Mouse (Mus musculus): Measurements from ENCODE around the gene Tmem141. TPM values are rescaled to one million over a fixed set of nuclear protein-coding genes. Genes with fewer than 3 reads are reported as not detected.

Tmem141 gene
- 10 to 100 TPM; 22.1 to 38.9 TPM for total RNA-seq (2021)
- long read RNA-seq, experiment 1, transcript Tmem141-202 (4 exons, 583 nt) = minor isoform, 5 of 62 reads
- long read RNA-seq, experiment 1, transcript Tmem141-205 (5 exons, 795 nt) = major isoform, 26 of 62 reads
- long read RNA-seq, experiment 1, transcript Tmem141-206 (4 exons, 975 nt) = minor isoform, 16 of 62 reads
- long read RNA-seq, experiment 1, partial matches to known transcripts = 1 of 62 reads
- long read RNA-seq, experiment 1, other reads (novel, unspliced or antisense) = 14 of 62 reads
- long read RNA-seq, experiment 2, transcript Tmem141-205 (5 exons, 795 nt) = major isoform, 6 of 19 reads
- long read RNA-seq, experiment 2, transcript Tmem141-206 (4 exons, 975 nt) = minor isoform, 5 of 19 reads
- long read RNA-seq, experiment 2, partial matches to known transcripts = 0 of 19 reads
- long read RNA-seq, experiment 2, other reads (novel, unspliced or antisense) = 6 of 19 reads

DNA sequence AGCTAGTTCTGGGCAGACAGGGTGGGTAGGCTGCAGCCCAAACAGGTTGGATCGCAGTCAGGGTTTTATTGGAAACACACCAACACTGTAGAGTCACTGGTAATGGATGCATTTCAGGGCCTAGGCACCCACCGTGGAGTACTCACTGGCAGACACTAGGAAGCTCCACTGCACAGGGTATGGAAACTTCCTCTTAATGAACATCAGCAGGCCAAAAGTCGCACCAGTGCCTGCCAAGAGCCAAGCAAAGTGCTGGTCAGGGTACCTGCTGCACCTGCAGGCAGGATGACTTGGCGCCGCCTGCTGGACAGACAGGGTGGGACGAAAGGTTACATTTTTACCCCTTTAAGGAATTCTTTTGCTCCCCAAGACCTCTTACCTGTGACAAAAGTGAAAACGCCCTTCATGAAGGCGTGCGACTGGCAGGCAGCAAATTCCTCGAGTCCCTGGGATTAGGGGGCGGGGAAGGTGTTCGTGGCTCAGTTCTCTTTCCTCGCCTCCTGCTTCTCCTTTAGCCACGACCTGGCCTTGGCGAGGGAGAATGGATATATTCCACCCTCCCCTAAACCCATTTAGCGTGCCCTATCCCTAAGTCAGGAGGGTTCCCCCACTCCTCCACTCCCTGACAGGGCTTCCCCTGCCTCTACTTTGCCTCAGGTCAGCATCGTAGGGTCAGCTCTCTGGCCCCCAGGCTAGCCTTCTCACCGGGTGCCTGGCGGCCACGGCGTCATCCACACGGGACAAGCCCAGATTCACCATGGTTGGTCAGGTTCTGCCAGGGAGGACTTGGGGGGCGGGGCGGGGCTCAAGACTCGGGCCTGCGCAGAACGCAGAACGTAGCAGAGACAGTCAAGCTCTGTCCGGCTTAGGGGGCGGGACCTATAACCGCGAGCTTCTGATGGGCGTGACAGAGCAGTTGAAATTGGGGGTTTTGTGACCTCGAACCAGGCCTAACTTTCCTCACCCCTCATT lies at the start of gene Tmem141:
TSS of gene Tmem141 (minus strand) at position 777 of the 972 bp plus-strand sequence.
- DNase-seq = peak; percentile 95 to 97

DNA sequence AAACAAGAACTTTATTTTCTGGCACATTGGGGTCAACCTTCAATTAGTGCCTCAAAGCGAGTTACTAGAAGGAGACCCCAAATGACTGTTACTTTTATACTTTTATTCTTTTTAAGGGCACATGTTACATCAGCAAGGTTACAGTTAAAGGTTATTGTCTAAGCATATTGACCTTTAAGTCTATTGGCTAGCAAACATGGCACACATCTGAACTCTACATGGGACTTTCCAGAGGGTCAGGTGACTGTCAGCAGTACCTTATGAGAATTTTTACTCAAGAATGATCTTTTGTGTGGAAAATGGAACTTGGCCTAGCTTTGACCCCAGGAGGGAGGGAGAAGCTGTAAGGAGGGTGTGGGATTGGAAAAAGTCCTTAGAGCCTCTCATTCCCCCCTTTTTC lies 44.7 kb upstream of the Tmem141 start:
- no peak for DNase-seq

DNA sequence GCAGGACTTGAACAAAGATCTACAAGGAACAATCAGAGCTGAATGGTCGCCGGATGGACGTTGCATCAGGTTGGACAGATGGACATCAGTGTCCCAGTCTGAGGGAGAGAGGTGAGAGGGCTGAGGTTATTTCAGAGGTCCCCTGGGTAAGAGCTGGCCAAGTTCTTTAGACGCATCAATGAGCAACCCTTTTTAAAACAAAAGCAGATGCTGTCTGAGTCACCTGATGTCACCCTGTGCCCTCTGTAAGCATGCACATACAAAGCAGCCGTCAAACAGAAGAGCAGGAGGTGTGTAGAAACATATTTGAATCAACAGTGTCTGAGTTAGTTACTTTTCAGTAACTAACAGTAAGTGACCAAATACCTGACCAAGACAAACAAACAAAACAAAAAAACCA lies 42.3 kb upstream of the Tmem141 start:
- DNase-seq = no peak

DNA sequence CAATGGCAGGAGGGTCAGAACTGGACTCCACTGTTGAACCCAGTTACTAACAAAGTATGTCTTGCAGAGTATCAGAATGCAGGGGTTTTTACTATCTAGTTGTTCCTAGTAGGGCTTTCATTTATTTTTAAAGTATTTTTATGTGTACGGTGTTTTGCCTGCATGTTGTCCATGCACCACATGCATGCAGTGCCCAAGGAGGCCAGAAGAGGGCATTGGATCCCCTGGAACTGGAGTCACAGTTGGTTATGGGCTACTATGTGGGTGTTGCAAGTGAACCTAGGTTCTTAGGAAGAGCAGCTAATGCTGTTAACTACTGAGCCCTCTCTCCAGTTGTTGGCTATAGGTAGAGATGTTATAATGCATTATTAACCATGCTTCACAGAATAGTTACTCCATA lies 41.7 kb upstream of the Tmem141 start:
- DNase-seq = peak; percentile 83 to 84

DNA sequence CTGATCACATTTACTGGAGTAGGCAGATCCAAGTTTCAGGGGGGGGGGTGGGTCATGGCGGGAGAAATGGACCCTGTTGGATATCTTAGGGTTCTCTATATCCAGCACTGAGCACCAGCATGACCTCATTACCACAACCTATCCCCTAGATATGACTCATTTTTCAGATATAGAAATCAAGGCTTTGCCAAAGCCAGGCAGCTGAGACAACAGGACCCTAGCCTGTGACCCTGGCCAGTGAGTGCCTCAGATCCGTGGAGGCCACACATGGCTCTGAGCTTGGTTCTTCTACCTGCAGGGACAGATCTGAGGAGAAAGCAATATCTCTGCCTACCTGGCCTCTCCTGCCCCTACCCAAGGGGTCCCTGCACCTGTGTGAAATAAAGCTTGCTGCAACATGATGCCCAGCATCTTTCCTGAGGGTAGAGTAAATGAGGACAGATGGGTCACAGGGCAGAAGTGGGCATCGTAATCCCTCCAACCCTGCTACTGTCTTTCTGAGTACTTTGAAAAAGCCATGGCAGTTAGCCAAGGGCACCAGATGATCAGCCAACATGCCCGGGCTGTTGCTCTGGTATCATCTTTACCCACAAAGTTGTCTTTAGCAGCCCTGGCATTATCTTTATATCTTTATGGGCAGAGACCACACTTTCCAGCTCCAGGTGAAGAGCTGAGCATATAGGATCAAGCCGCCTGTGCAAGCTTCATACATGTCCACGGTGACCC lies 39.6 kb upstream of the Tmem141 start:
- DNase-seq = peak in 1 of 2 experiments; percentile 44

DNA sequence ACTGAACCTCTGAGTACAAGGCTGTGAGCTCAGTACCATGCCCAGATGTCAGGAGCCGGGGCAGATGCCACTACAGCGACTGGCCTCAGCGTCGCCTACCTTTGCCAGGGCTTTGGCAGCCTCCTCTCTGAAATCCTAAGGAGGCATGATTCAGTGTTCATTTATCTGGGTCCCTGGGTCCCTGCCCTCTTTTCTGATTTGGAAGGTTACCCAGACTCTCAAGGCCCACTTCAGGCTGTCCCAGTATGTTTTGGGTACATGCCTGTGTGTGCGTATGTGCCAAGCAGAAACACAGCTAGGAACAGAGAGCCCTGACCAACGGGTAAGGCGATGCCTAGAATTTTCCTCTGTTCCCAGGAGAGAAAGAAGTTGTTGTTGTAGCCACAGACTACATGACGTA lies 38.5 kb upstream of the Tmem141 start:
- peak; percentile 19 to 30 for DNase-seq

DNA sequence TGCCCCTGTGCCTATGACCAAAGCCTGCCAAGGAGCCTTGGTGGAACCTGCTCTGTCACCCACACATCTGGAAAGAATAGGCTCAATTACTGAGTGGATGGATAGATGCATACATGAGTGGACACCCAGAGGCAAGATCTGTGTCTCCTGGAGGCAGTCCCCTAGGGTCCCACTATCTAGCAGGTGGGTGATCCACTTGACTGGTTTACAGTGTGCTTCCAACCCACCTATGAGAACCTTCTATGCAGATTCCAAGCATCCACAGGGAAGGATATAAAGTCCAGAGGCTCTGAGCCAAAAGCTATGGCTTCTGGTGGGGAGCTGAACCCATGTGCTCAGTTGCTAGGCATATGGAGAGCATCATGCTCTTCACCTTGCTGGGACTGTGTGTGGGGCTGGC lies 35.8 kb upstream of the Tmem141 start, which contains the start of gene Lcn5:
TSS of gene Lcn5 (plus strand) at position 301 of the 400 bp plus-strand sequence.
- DNase-seq = no peak

DNA sequence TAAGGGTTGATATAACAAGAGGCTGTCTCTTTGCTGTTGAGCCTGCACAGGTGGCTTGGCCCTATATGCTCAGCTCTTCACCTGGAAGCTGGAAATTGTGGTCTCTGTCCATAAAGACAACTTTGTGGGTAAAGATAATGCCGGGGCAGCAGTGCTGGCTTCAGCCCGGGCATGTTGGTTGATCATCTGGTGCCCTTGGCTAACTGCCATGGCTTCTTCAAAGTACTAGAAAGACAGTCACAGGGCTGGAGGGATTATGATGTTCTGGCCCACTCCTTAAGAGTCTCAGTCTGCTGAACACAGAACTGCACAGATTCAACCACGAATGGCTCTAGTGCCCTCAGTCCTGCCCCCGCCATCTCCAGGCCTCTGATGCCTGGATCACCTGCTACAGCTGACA lies 35.4 kb upstream of the Tmem141 start:
- peak; percentile 62 to 66 for DNase-seq

DNA sequence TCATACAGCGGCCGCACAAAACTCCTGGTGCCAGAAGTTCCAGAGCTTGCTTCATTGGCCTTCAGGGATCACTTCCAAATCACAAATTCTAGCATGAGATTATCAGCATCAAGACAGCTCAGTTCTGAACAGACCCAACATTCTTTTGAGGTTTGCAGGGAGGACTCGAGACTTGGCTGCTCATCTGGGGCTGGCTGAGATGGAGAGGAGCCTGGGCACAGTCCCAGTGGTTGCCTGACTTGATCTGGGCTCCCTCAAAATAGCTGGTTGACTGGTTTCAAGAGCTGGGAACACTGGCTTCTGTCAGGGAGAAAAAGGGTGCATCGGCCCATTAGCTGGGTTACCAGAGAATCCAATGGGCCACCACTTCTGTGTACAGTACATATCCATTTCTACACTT lies 34.9 kb upstream of the Tmem141 start:
- no peak for DNase-seq

DNA sequence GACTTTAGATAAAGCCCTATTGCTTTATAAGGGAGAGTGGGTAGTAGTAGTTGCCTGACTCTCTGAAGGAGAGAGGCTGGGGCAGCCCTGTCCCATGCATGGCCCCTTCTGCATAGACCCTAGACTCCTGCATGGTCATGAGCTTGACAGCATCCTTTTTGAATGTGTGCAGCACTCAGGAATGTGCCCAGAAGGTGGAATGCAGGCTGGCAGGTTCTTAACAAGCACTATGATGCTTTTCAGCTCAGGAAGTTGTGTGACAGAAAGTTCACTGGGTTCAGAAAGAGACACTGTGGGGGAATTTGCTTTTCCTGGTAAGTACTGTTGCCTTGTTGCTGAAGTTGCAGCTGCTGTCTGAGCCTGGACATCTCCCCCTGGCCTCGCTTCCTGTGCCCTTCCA lies 32.7 kb upstream of the Tmem141 start:
- no peak for DNase-seq

DNA sequence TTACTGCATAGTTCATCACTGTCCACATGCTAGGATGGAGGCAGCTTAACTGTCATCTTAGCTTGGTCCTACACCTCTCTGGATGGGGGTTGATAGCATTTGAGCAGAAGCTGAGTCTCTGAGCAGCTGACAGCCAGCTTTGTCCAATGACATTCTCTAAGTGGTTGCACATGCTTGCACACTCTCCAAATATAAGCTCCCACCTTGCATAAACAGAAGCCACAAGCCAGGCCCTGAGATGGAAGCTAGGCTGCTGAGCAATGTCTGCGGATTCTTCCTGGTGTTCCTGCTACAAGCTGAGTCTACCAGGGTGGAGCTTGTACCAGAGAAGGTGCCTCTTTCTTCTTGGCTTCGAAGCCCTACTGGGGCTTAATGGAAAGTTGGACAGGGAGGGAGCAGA lies 31.1 kb upstream of the Tmem141 start, which contains the start of gene Lcn8:
TSS of gene Lcn8 (plus strand) at position 219 of the 400 bp plus-strand sequence.
- DNase-seq = no peak

DNA sequence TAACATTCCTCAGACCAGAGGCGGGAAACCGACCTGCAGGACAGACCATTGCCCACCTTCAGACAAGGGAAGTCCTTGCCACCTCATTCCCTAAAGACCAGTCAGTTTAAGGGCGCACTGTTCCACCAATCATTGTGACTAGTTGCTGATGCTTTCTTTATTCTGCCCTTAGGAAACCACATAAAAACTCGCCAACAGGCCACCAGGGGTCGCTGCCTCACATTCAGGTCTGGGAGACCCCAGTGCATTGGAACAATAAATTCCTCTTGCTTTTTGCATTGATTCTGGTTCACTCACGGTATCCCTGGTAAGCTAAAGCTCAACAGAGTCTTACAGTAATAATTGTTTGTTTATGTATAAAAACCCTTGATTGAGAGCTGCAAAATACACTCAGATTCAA lies 18.1 kb upstream of the Tmem141 start:
- peak; percentile 66 to 74 for DNase-seq

DNA sequence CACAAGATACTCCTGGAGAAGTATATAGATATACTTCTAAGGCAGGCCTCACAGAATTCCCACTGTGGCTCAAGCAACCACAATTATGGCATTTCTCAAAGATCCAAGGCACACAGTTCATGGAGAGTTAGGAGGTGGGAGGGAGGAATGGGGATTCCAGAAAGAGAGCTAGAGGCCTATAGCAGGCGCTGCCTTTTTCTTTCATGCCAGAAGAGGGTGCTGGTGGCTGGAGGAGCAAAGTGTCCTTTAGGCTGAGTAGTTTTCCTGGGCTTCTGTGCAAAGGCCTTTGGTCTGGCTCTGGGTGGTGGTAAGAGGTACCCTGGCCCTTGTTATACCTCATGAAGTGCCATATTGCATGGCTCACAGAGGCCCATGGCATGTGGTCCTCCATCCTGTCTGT lies 12.2 kb upstream of the Tmem141 start:
- DNase-seq = peak; percentile 41 to 59

DNA sequence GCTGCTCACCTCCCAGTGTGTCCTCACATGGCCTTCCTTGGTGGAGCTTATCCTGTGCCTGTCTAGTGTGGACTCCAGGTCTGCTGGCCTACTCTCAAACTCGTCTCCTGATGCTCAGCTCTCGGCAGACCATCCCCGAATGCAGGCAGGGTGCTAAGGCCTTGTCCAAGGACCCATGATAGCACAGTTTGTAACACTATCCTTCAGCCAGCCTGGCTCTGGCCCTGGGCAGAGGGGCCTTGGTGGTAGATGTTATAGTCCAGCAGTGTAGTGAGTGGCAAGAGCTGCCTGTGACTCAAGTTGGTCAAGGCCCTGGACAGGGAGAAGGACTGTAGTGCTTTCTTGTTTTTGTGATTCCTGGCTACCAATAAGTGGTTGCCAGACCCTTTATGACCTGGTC lies 11.8 kb upstream of the Tmem141 start:
- peak; percentile 49 to 75 for DNase-seq

DNA sequence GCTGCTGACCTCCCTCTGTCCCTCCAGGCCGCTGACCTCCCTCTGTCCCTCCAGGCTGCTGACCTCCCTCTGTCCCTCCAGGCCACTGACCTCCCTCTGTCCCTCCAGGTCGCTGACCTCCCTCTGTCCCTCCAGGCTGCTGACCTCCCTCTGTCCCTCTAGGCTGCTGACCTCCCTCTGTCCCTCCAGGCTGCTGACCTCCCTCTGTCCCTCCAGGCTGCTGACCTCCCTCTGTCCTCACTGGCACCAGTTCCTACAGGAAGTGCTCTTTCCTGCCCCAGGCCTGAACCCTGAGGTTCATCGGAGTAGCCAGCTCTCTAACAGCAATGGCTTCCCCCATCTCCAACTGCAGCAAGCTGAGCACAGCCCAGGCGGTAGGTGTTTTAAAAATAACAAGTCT lies 6.9 kb upstream of the Tmem141 start:
- peak; percentile 42 to 53 for DNase-seq

DNA sequence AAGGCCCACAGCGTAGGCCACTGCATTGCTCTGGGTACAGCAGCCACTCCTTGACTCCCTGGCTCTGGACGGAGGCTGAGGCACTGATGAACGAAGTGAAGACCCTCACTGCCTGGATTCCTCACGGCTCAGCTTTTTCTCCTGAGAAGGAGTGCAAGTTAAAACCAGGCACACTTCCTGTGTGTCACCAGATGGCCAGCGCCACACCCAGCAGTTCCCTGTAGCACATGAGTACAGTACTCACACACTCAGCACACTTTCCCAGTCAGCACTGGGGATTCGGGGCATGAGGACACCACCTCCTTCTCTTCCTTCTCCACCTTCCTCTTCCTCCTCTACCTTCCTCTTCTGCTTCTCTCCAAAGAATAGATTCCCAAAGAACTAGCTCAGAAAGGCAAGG lies 6.0 kb upstream of the Tmem141 start, which contains the start of gene Fcna:
TSS of gene Fcna (minus strand) at position 220 of the 400 bp plus-strand sequence.
- DNase-seq = no peak

DNA sequence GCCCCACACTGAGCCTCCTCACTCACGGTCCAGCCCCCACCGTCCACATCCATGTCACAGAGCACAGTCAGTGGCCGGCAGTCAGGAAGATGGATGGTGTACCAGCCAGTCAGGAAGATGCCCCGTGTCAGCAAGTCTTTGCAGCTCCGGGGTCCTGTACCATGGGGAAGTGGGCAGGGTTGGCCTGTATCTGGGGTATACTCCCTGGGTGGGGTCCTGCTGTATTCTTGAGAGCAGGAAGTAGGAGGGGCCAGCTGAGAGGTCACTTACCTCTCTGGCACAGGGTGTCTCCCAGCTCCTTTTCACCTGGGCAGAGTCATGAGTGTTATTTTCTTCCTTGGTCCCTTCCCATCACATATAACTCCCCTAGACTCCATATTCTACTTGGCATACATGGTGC lies 4.2 kb upstream of the Tmem141 start:
- no peak for DNase-seq

DNA sequence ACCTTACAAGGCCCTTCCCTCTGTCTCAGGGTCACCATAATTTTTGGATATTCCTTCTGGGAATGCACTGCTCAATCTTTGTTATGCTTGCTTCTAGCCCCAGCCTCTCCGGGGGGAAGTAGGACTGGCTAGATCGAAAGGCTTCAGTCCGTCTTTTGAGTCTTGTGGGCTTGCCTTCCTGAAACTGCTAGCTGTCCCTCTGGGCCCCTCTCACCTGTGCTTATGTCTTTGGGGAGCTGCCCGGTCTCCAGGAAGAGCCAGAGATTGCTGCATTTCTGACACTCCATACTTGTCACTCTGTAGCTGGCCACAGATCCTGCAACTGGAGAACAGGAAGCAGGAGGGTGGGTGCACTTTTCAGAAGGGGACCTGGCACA lies 965 bp downstream of the Tmem141 start:
- DNase-seq = no peak

DNA sequence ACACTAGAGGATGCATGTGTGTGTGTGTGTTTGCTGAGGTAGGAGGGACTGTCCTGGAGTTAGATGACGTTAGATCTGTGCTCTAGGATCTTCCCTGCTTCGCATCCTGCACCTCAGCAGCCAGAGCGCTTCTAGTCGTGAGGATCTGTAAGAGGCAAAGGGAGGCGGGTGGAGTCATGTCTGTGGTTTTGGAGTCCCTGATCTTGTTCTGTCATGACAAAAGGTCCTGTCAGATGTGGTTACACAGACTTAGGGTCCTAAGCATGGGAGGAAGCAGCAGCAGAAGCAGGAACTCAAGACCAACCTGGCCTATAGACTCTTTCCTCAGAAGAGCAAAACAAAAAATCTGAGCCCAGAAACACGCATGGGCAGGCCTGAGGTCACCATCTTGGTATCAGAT lies 1.4 kb downstream of the Tmem141 start:
- DNase-seq = no peak

DNA sequence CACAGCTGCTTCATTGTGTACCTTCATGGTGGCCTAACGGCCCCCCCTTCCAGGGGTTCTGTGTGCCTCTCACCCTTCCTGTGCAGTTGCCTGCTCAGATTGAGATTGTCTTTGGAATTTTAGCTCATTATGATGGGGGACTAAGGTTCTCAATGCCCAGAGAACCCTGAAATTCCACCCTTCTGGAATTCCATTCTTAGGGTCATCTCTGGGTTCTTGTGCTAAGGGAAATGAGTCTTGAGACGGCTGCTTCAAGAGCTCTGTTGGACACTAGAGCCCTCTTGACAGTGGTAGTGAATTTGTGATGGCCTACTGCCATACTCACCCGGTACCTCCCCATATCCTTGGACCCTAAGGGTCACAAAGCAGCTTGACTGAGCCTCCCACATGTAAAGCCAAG lies 4.2 kb downstream of the Tmem141 start, which contains the start of gene Ccdc183:
TSS of gene Ccdc183 (minus strand) at position 101 of the 400 bp plus-strand sequence.
- DNase-seq = no peak

DNA sequence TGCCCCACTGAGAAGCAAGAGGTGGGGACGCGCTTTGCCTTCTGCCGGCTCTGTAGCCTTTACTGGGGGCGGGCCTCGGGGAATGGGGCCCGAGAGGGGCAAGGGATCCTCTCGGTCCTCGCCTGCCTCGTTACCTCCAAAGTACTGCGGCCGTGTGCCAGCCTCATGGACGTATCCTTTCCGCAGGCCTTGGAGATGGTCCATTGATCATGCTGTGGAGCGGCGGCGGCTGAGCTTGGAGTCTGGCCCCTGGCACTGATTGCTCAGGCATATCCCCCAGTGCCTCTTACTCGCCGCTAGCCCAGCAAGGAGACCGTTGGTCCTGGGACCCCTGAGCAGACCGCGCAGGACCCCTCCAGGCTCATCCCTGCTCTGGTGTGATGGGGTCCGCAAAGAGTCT lies 5.4 kb downstream of the Tmem141 start:
- no peak for DNase-seq

DNA sequence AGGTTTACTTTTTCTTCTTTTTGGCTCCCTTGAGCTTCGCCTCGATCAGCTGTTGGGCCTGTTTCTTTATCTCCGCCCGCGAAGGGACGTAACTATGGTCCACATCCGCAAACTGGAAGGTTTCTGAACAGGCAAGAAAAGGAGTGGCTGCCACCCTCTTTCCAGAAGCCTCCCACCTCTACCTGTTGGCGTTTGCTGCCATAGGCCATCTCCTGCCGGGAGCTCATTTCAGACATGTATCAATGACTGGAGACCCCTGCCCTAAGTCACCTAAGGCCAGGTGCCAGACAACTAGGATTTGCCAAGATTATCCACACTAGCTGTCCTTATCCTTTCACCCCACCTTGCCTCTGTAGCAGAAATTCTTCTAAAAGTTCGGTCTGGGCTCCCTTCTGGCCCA lies 13.1 kb downstream of the Tmem141 start:
- no peak for DNase-seq
